Mouse (Mus musculus): ENCODE measurements around the gene Rarres2.

DNA sequence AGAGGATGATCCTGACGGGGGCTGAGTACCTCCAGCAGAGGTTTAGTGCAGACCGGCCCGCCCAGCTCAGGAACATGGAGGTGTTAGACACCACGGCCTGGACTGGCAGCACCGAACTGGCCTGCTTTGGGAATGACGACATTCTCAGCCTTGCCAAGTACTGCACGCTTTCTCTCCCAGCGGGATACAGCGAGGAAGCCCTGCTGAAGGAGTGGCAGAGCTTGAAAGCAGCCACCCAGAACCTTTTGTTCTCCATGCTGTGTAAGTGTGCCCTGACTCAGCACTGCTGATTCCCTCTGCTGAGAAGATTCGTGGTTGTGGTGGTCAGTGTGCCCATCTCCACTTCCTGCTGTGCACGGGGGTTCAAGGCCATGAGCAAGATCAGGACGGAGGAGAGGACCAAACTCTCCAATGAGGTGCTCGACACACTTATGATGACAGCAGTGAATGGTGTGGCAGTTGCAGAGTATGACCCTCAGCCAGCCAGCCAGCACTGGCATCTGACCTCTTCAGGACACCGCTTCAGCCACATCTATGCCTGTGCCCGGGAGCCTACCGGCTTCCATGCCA lies 42.6 kb downstream of the Rarres2 start:
- TF ChIP-seq CTCF (IDR thresholded peaks at IDR 0.05; ENCODE audit: borderline replicate concordance, control insufficient read depth, extremely low read depth, insufficient read depth, low read length, poor library complexity) (no peak), POLR2A (IDR thresholded peaks at IDR 0.05; ENCODE audit: control insufficient read depth, extremely low read depth, insufficient read depth, low read length, poor library complexity) (no peak)
